Mouse (Mus musculus) E14TG2a.4 (cell line): ENCODE measurements around the gene Avpr1a.

Experiments
- CTCF ChIP-seq: conservative IDR thresholded peaks from 2 replicates; pipeline ENCODE4 v1.5.1; 2014; ENCODE audit warnings: low read length
- NANOG ChIP-seq: IDR thresholded peaks from 2 replicates; pipeline ENCODE4 v1.6.1; 2014; ENCODE audit warnings: borderline replicate concordance, low read length, mixed read lengths

DNA sequence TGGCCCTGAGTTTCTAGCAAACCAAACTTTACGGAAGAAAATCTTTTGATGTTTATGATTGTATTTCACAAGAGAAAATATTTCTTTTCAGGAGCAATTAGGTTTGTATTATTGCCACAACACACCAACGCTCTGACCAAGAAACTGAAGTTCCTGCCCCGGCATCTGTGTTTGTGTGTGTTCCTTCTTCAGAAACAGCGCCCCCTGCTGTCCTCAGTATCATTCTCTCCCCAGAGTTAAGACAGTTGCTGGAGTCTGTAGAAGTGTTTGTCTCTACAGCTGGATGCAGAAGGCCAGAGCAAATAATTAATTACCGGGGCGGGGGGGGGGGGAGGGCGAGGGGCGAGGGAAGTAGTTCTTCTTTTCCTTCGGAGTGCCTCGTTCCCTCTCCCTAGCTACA is 1.0 kb upstream of the Avpr1a start:
- peak; percentile 57 for TF ChIP-seq CTCF
- no peak for TF ChIP-seq NANOG
